ENCODE assay signal across 8 mouse cellular contexts in the genomic region with DNA sequence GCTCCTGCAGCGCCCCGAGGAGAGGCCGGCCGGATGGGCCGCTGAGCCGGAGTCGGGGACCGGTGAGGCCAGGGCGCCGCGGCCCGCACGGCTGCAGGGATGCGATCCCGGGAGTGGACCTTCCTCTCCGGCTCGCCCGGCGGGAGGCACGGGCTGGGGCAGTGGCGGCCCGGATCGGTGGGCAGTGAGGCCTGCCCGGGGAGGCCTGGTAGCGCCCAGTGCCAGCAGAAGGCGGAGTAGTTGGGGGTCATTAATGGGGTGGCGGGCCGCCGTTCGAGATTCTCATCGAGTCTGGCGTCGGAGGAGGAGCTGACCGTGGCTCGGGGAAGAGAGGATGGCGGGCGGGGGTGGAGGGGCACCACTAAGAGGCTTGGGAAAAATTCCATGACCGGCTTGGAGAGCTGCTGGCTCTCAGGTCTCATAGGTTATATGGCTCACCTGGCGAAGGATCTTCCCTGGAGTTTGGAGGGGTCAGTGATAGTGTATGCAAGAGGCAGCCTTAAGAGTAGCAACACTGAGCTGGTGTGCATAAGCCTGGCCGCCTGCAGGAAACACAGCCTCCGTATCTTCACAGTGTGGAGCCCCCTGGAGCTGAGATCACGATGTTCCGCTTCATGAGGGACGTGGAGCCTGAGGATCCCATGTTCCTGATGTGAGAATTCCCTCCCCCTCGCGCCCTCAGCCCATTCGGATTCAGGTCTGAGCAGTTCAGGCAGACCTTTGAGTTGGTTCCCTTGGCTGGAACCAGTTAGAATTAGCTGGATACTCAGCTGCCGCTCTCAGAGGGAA. TPM values are rescaled to one million over a fixed set of nuclear protein-coding genes. Genes with fewer than 3 reads are reported as not detected.
DNase-seq lines count a peak whose midpoint lies in the region; ATAC-seq and TF ChIP-seq lines count a peak whose summit lies in the region.

No protein-coding gene starts in this region.

- peaks cover 59% of the 10 kb centered on the region for H3K4me1 ChIP-seq in E14TG2a.4 (replicated peaks; ENCODE audit: low read depth, low read length)
- peaks cover 43% of the 10 kb centered on the region for H3K4me1 ChIP-seq in embryonic facial prominence, embryonic 10.5 days
- peaks cover 37% of the 10 kb centered on the region for H3K4me1 ChIP-seq in hindbrain, embryonic 10.5 days (replicated peaks)
- peaks cover 32% of the 10 kb centered on the region for H3K4me1 ChIP-seq in limb, embryonic 15.5 days
- H3K4me1 ChIP-seq in neural tube, embryonic 13.5 days (replicated peaks) = peaks cover 39% of the 10 kb centered on the region

- H3K9me3 ChIP-seq in E14TG2a.4 (ENCODE audit: low read length) = no peaks in the 10 kb centered on the region
- no peaks in the 10 kb centered on the region for H3K9me3 ChIP-seq in embryonic facial prominence, embryonic 10.5 days
- 0 out of 2 replicates have a peak, but pooled peaks cover 3% of the 10 kb centered on the region for H3K9me3 ChIP-seq in hindbrain, embryonic 10.5 days
- H3K9me3 ChIP-seq in limb, embryonic 15.5 days = no peaks in the 10 kb centered on the region
- no peaks in the 10 kb centered on the region for H3K9me3 ChIP-seq in neural tube, embryonic 13.5 days

- no peaks in the 10 kb centered on the region for H3K27me3 ChIP-seq in E14TG2a.4 (ENCODE audit: insufficient read depth, low read length)
- H3K27me3 ChIP-seq in embryonic facial prominence, embryonic 10.5 days (replicated peaks; ENCODE audit: low read depth, poor library complexity, severe bottlenecking) = no peaks in the 10 kb centered on the region
- no peaks in the 10 kb centered on the region for H3K27me3 ChIP-seq in hindbrain, embryonic 10.5 days (ENCODE audit: insufficient read depth, poor library complexity, severe bottlenecking)
- H3K27me3 ChIP-seq in limb, embryonic 15.5 days = no peaks in the 10 kb centered on the region
- no peaks in the 10 kb centered on the region for H3K27me3 ChIP-seq in neural tube, embryonic 13.5 days

- peak overlapping the region; percentile 94 for H3K9ac ChIP-seq in limb, embryonic 15.5 days
- H3K9ac ChIP-seq in neural tube, embryonic 13.5 days = peak overlapping the region; percentile 99

- ATAC-seq in limb, embryonic 15.5 days (ENCODE audit: insufficient number of reproducible peaks, low FRiP score, low TSS enrichment, low read depth) = 0 out of 2 replicates have a peak, but pooled peaks have one; percentile 5
- peak; percentile 34 for ATAC-seq in neural tube, embryonic 13.5 days (ENCODE audit: low read depth)

- peaks cover 44% of the 10 kb centered on the region for H3K36me3 ChIP-seq in E14TG2a.4 (ENCODE audit: insufficient read depth, low read length)
- peaks cover 44% of the 10 kb centered on the region for H3K36me3 ChIP-seq in embryonic facial prominence, embryonic 10.5 days (replicated peaks)
- peaks cover 44% of the 10 kb centered on the region for H3K36me3 ChIP-seq in hindbrain, embryonic 10.5 days
- H3K36me3 ChIP-seq in limb, embryonic 15.5 days = peaks cover 39% of the 10 kb centered on the region
- H3K36me3 ChIP-seq in neural tube, embryonic 13.5 days = peaks cover 36% of the 10 kb centered on the region

- WGBS in embryonic facial prominence, embryonic 10.5 days = 2% methylated on average over 48 of the region's 48 CpGs
- WGBS in hindbrain, embryonic 10.5 days = 1% methylated on average over 48 of the region's 48 CpGs
- WGBS in limb, embryonic 15.5 days = under 1% methylated on average over 48 of the region's 48 CpGs
- 1% methylated on average over 45 of the region's 48 CpGs for WGBS in neural tube, embryonic 13.5 days

- TF ChIP-seq CTCF in E14TG2a.4 (conservative IDR thresholded peaks at IDR 0.05; ENCODE audit: low read length) = no peak

- peak overlapping the region; percentile 98 for H3K27ac ChIP-seq in embryonic facial prominence, embryonic 10.5 days (replicated peaks)
- H3K27ac ChIP-seq in hindbrain, embryonic 10.5 days = peak overlapping the region; percentile 95
- H3K27ac ChIP-seq in limb, embryonic 15.5 days = peak overlapping the region; percentile 98
- peak overlapping the region; percentile 97 for H3K27ac ChIP-seq in neural tube, embryonic 13.5 days (replicated peaks)

- peak overlapping the region; percentile 96 for H3K4me3 ChIP-seq in E14TG2a.4 (replicated peaks; ENCODE audit: low read length)
- H3K4me3 ChIP-seq in embryonic facial prominence, embryonic 10.5 days = peak overlapping the region; percentile 98
- H3K4me3 ChIP-seq in hindbrain, embryonic 10.5 days = peak overlapping the region; percentile 88
- H3K4me3 ChIP-seq in limb, embryonic 15.5 days = peak overlapping the region; percentile 98
- peak overlapping the region; percentile 95 for H3K4me3 ChIP-seq in neural tube, embryonic 13.5 days

- DNase-seq in embryo, embryonic 10 days (ENCODE audit: low spot score) = peak; percentile 62
- DNase-seq in embryo, embryonic 9.5 days (ENCODE audit: extremely low spot score) = no peak
- peak; percentile 59 for DNase-seq in embryonic facial prominence, embryonic 10.5 days (ENCODE audit: low spot score)
- no peak for DNase-seq in hindbrain, embryonic 10.5 days (ENCODE audit: low spot score)
- DNase-seq in natural killer cell, adult 2 months (ENCODE audit: low spot score in 2 of 2) = no peak

- H3K4me2 ChIP-seq in limb, embryonic 15.5 days = peak overlapping the region; percentile 77
- peak overlapping the region; percentile 82 for H3K4me2 ChIP-seq in neural tube, embryonic 13.5 days

RNA-seq across cellular contexts. Expression of a gene that starts 0.5 kb away (rescaled TPM):
- 390 and 408 TPM in 2 replicates for polyA plus RNA-seq in embryonic facial prominence, embryonic 10.5 days (2016; fragmentation: Nextera tagmentation; extraction: Ambion mirVana)
- 417 and 499 TPM in 2 replicates for polyA plus RNA-seq in hindbrain, embryonic 10.5 days (2016; fragmentation: Nextera tagmentation; extraction: Ambion mirVana)
- polyA plus RNA-seq in limb, embryonic 15.5 days (2015; fragmentation: Nextera tagmentation; extraction: Ambion mirVana) = 352 and 365 TPM in 2 replicates
- polyA plus RNA-seq in neural tube, embryonic 13.5 days (2015; fragmentation: Nextera tagmentation; extraction: Ambion mirVana) = 535 and 552 TPM in 2 replicates

RNA-seq across cellular contexts. Expression of a gene that starts 11.8 kb away (rescaled TPM):
- polyA plus RNA-seq in embryonic facial prominence, embryonic 10.5 days (2016; fragmentation: Nextera tagmentation; extraction: Ambion mirVana) = 203 and 213 TPM in 2 replicates
- polyA plus RNA-seq in hindbrain, embryonic 10.5 days (2016; fragmentation: Nextera tagmentation; extraction: Ambion mirVana) = 271 and 416 TPM in 2 replicates
- 241 and 331 TPM in 2 replicates for polyA plus RNA-seq in limb, embryonic 15.5 days (2015; fragmentation: Nextera tagmentation; extraction: Ambion mirVana)
- polyA plus RNA-seq in neural tube, embryonic 13.5 days (2015; fragmentation: Nextera tagmentation; extraction: Ambion mirVana) = 797 TPM in 2 replicates

RNA-seq across cellular contexts. Expression of a gene that starts 20.2 kb away (rescaled TPM):
- polyA plus RNA-seq in embryonic facial prominence, embryonic 10.5 days (2016; fragmentation: Nextera tagmentation; extraction: Ambion mirVana) = 1.2 and 1.6 TPM in 2 replicates
- polyA plus RNA-seq in hindbrain, embryonic 10.5 days (2016; fragmentation: Nextera tagmentation; extraction: Ambion mirVana) = 1.1 and 1.3 TPM in 2 replicates
- 2.3 TPM in 2 replicates for polyA plus RNA-seq in limb, embryonic 15.5 days (2015; fragmentation: Nextera tagmentation; extraction: Ambion mirVana)
- 2.2 and 3.2 TPM in 2 replicates for polyA plus RNA-seq in neural tube, embryonic 13.5 days (2015; fragmentation: Nextera tagmentation; extraction: Ambion mirVana)

RNA-seq across cellular contexts. Expression of a gene that starts 33.6 kb away (rescaled TPM):
- 137 and 146 TPM in 2 replicates for polyA plus RNA-seq in embryonic facial prominence, embryonic 10.5 days (2016; fragmentation: Nextera tagmentation; extraction: Ambion mirVana)
- polyA plus RNA-seq in hindbrain, embryonic 10.5 days (2016; fragmentation: Nextera tagmentation; extraction: Ambion mirVana) = 130 and 138 TPM in 2 replicates
- 146 and 160 TPM in 2 replicates for polyA plus RNA-seq in limb, embryonic 15.5 days (2015; fragmentation: Nextera tagmentation; extraction: Ambion mirVana)
- polyA plus RNA-seq in neural tube, embryonic 13.5 days (2015; fragmentation: Nextera tagmentation; extraction: Ambion mirVana) = 85.4 and 96.4 TPM in 2 replicates

RNA-seq across cellular contexts. Expression of a gene that starts 43.7 kb away (rescaled TPM):
- polyA plus RNA-seq in embryonic facial prominence, embryonic 10.5 days (2016; fragmentation: Nextera tagmentation; extraction: Ambion mirVana) = not detected in 2 replicates
- polyA plus RNA-seq in hindbrain, embryonic 10.5 days (2016; fragmentation: Nextera tagmentation; extraction: Ambion mirVana) = not detected in 2 replicates
- 0.24 and 0.31 TPM in 2 replicates for polyA plus RNA-seq in limb, embryonic 15.5 days (2015; fragmentation: Nextera tagmentation; extraction: Ambion mirVana)
- polyA plus RNA-seq in neural tube, embryonic 13.5 days (2015; fragmentation: Nextera tagmentation; extraction: Ambion mirVana) = 0.21 TPM in 1 of 2 replicates, not detected in the other

Comparison
In these comparisons a context has a peak if more than half of its experiments do, and no peak if none do; other contexts are left out.
1. DNase-seq: peak in embryo, embryonic 10 days (single experiment) and embryonic facial prominence, embryonic 10.5 days (single experiment); none in embryo, embryonic 9.5 days (single experiment), hindbrain, embryonic 10.5 days (single experiment) and natural killer cell, adult 2 months (0 of 2).
2. Peak in every context shown above with its lines, with median percentiles within 50 percentile points of each other: H3K4me3 ChIP-seq and H3K27ac ChIP-seq.